Mouse (Mus musculus) myocyte (in vitro differentiated cells): Measurements from ENCODE around the gene Tmx2. TPM values are rescaled to one million over a fixed set of nuclear protein-coding genes. Genes with fewer than 3 reads are reported as not detected.
A peak's percentile ranks its signal among the peaks of the same experiment; 100 is the strongest.

Source experiments
- H3K27me3 ChIP-seq: one replicate; pipeline ENCODE4 v1.6.1; 2011; ENCODE audit not compliant: control insufficient read depth, insufficient read depth, insufficient read length
- H3K36me3 ChIP-seq: one replicate; pipeline ENCODE4 v1.6.1; 2011; ENCODE audit not compliant: control insufficient read depth, insufficient read depth
- H3K4me2 ChIP-seq: one replicate; pipeline ENCODE4 v1.6.1; 2011; ENCODE audit warnings: low read depth, control low read depth
- H3K4me3 ChIP-seq: one replicate; pipeline ENCODE4 v1.5.1; 2011; ENCODE audit warnings: mild to moderate bottlenecking, control low read depth, moderate library complexity
- H3K79me2 ChIP-seq: one replicate; pipeline ENCODE4 v1.6.1; 2011; ENCODE audit not compliant: control insufficient read depth, insufficient read depth
- H3ac ChIP-seq: one replicate; pipeline ENCODE4 v1.6.1; 2011; ENCODE audit not compliant: control insufficient read depth, insufficient read length
- CEBPB ChIP-seq: IDR thresholded peaks from 2 replicates; pipeline ENCODE4 v1.6.1; 2011; ENCODE audit warnings: mild to moderate bottlenecking, moderate library complexity; ENCODE audit not compliant: poor library complexity, insufficient read depth, severe bottlenecking
- E2F4 ChIP-seq: IDR thresholded peaks from one replicate; pipeline ENCODE4 v1.6.1; 2011; ENCODE audit warnings: mild to moderate bottlenecking, control low read depth, moderate library complexity; ENCODE audit not compliant: insufficient read depth
- MAX ChIP-seq: IDR thresholded peaks from one replicate; pipeline ENCODE4 v1.6.1; 2011; ENCODE audit warnings: low read depth, mild to moderate bottlenecking, control low read depth
- MYOD1 ChIP-seq, 3 experiments: IDR thresholded peaks; one replicate each; pipeline ENCODE4 v1.6.1; 2011; ENCODE audit warnings: control low read depth in 2 of 3, low read depth in 2 of 3, mild to moderate bottlenecking in 2 of 3, moderate library complexity in 1 of 3; ENCODE audit not compliant: insufficient read length in 2 of 3, control insufficient read depth in 1 of 3
- MYOG ChIP-seq, 3 experiments: IDR thresholded peaks; one replicate each; pipeline ENCODE4 v1.6.1; 2011; ENCODE audit warnings: control low read depth in 2 of 3, low read depth in 2 of 3, mild to moderate bottlenecking in 2 of 3; ENCODE audit not compliant: insufficient read length in 2 of 3, control insufficient read depth in 1 of 3, insufficient read depth in 1 of 3
- POLR2A ChIP-seq: IDR thresholded peaks from one replicate; pipeline ENCODE4 v1.6.1; 2011; ENCODE audit warnings: low read depth, mild to moderate bottlenecking, control low read depth, moderate library complexity; ENCODE audit not compliant: insufficient read length
- POLR2AphosphoS2 ChIP-seq: IDR thresholded peaks from one replicate; pipeline ENCODE4 v1.6.1; 2011; ENCODE audit warnings: low read depth, control low read depth; ENCODE audit not compliant: insufficient read length
- REST ChIP-seq: IDR thresholded peaks from one replicate; pipeline ENCODE4 v1.6.1; 2011; ENCODE audit warnings: mild to moderate bottlenecking, control low read depth, moderate library complexity; ENCODE audit not compliant: insufficient read depth, insufficient read length
- SRF ChIP-seq: IDR thresholded peaks from one replicate; pipeline ENCODE4 v1.6.1; 2011; ENCODE audit warnings: low read depth; ENCODE audit not compliant: control insufficient read depth, insufficient read length
- TCF12 ChIP-seq: IDR thresholded peaks from one replicate; pipeline ENCODE4 v1.6.1; 2011; ENCODE audit warnings: mild to moderate bottlenecking, control low read depth; ENCODE audit not compliant: poor library complexity, insufficient read depth, severe bottlenecking
- TCF3 ChIP-seq: IDR thresholded peaks from one replicate; pipeline ENCODE4 v1.6.1; 2011; ENCODE audit warnings: low read depth, control low read depth; ENCODE audit not compliant: insufficient read length
- USF1 ChIP-seq: IDR thresholded peaks from one replicate; pipeline ENCODE4 v1.6.1; 2011; ENCODE audit warnings: low read depth, mild to moderate bottlenecking, control low read depth, moderate library complexity
- polyA plus RNA-seq: library from polyadenylated mRNA; unstranded; fragments of >200 nt; fragmentation: generic; extraction: Trizol; gene quantifications from one replicate; pipeline ENCODE4 v1.2.1, GENCODE M21; 2012; ENCODE audit warnings: missing spikeins

Gene Tmx2
- polyA plus RNA-seq, 1 experiment = 113 TPM

GRCm38 (mm10) chr2:84715562-84716361 lies 36.8 kb upstream of the Tmx2 start:
- H3K4me2 ChIP-seq = peak overlapping the region; percentile 98
- peaks cover 38% of the 10 kb centered on the region for H3K79me2 ChIP-seq
- TF ChIP-seq SRF (no peak), POLR2A (peak; percentile 40)
- H3K27me3 ChIP-seq = no peaks in the 10 kb centered on the region
- peak overlapping the region; percentile 79 for H3K4me3 ChIP-seq
- H3K36me3 ChIP-seq = peaks cover 5% of the 10 kb centered on the region
- peak overlapping the region; percentile 91 for H3ac ChIP-seq

DNA sequence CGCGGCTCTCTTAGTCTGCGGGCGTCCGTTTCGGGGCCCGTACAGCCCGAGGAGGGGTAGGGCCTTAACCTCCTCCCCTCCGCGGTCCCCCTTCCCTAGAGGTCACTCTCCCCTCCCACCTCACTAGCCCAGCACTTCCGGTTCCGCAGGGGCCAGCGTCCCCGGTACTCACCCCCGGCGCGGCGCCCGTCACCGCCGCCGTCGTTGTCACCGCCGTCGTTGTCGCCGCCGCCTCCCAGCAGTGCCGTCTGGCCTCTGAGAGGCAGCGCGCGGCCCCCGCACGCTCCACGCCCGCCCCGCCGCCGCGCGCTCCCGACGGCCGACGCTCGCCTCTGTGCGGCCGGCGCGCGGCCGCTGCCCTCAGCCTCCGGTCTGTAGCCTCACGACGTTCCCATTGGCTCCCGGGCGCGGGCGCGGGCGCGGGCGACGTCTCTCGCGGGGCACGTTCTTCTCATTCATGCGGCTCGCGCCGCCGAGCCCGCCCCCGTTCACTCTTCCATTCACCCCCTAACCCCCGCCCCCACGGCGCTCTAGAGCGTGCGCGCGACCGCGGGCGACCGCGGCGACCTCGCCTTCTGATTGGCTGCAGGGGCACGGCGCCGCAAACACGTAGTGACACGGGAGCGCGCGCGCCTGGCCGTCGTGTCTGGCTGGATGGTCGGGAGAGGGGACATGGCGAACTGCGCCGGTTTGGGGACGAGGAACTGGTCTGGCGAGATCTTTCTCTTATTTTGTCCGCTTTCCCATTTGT lies 36.0 kb upstream of the Tmx2 start, which contains the start of gene Zdhhc5:
TSS of gene Zdhhc5 (minus strand) at position 370 of the 751 bp plus-strand sequence.
- Histone ChIP-seq H3ac (peak within 1 kb of the TSS; percentile 91), H3K4me2 (peak within 1 kb of the TSS; percentile 98), H3K27me3 (no peaks in the 10 kb centered on the region), H3K4me3 (peak within 1 kb of the TSS; percentile 79), H3K36me3 (peaks cover 13% of the 10 kb centered on the region), H3K79me2 (peaks cover 46% of the 10 kb centered on the region)
- peak; percentile 37 for TF ChIP-seq SRF
- peak; percentile 94 for TF ChIP-seq POLR2A
- TF ChIP-seq CEBPB = no peak
- TF ChIP-seq POLR2AphosphoS2 = peak; percentile 87

GRCm38 (mm10) chr2:84714422-84714810 lies 35.5 kb upstream of the Tmx2 start:
- peak overlapping the region; percentile 79 for H3K4me3 ChIP-seq

GRCm38 (mm10) chr2:84711898-84712297 lies 33.0 kb upstream of the Tmx2 start:
- TF ChIP-seq REST (no peak), TCF3 (no peak), CEBPB (no peak), E2F4 (no peak), MAX (no peak), POLR2AphosphoS2 (no peak), MYOG (IDR thresholded peaks at IDR 0.05; ENCODE audit: control insufficient read depth in 1 of 3, insufficient read depth in 1 of 3, insufficient read length in 2 of 3, low read depth in 2 of 3) (no peak), SRF (no peak), MYOD1 (IDR thresholded peaks at IDR 0.05; ENCODE audit: control insufficient read depth in 1 of 3, insufficient read length in 2 of 3, low read depth in 2 of 3) (no peak), TCF12 (no peak), USF1 (no peak), POLR2A (no peak)

More at GRCm38 (mm10) chr2:84714422-84714810, 35.5 kb upstream of the Tmx2 start:
- peak overlapping the region; percentile 88 for H3K4me2 ChIP-seq
- H3K36me3 ChIP-seq = peaks cover 18% of the 10 kb centered on the region
- no peaks in the 10 kb centered on the region for H3K27me3 ChIP-seq
- H3K79me2 ChIP-seq = peaks cover 52% of the 10 kb centered on the region
- peak overlapping the region; percentile 91 for H3ac ChIP-seq
- TF ChIP-seq TCF3 (no peak), CEBPB (no peak), MYOD1 (IDR thresholded peaks at IDR 0.05; ENCODE audit: control insufficient read depth in 1 of 3, insufficient read length in 2 of 3, low read depth in 2 of 3) (no peak), TCF12 (no peak), POLR2A (no peak), MAX (no peak), MYOG (IDR thresholded peaks at IDR 0.05; ENCODE audit: control insufficient read depth in 1 of 3, insufficient read depth in 1 of 3, insufficient read length in 2 of 3, low read depth in 2 of 3) (no peak), POLR2AphosphoS2 (no peak), REST (no peak)

GRCm38 (mm10) chr2:84707523-84707922 lies 28.6 kb upstream of the Tmx2 start:
- no peak overlapping the region for H3K4me3 ChIP-seq
- TF ChIP-seq MYOG (IDR thresholded peaks at IDR 0.05; ENCODE audit: control insufficient read depth in 1 of 3, insufficient read depth in 1 of 3, insufficient read length in 2 of 3, low read depth in 2 of 3) (no peak), TCF12 (no peak), POLR2AphosphoS2 (no peak), USF1 (no peak), MYOD1 (IDR thresholded peaks at IDR 0.05; ENCODE audit: control insufficient read depth in 1 of 3, insufficient read length in 2 of 3, low read depth in 2 of 3) (no peak), POLR2A (no peak), TCF3 (no peak), MAX (no peak), REST (no peak), SRF (no peak), CEBPB (no peak), E2F4 (no peak)
- H3K36me3 ChIP-seq = peaks cover 37% of the 10 kb centered on the region
- H3ac ChIP-seq = no peak overlapping the region
- H3K27me3 ChIP-seq = no peaks in the 10 kb centered on the region
- peaks cover 88% of the 10 kb centered on the region for H3K79me2 ChIP-seq
- H3K4me2 ChIP-seq = no peak overlapping the region

More at GRCm38 (mm10) chr2:84711898-84712297, 33.0 kb upstream of the Tmx2 start:
- H3K79me2 ChIP-seq = peaks cover 76% of the 10 kb centered on the region
- no peak overlapping the region for H3ac ChIP-seq
- no peaks in the 10 kb centered on the region for H3K27me3 ChIP-seq
- H3K4me2 ChIP-seq = no peak overlapping the region
- no peak overlapping the region for H3K4me3 ChIP-seq
- H3K36me3 ChIP-seq = peaks cover 31% of the 10 kb centered on the region
